Mouse (Mus musculus) olfactory bulb, adult 2 months (tissue): ENCODE results near the gene Irf4.

Source experiments
- CTCF ChIP-seq: fragments of 200-500 bp; IDR thresholded peaks from 2 replicates; pipeline ENCODE4 v1.5.1; 2012; ENCODE audit warnings: low read depth, mild to moderate bottlenecking, low read length, moderate library complexity; ENCODE audit not compliant: insufficient read depth
- POLR2A ChIP-seq: fragments of 200-500 bp; IDR thresholded peaks from 2 replicates; pipeline ENCODE4 v1.6.1; 2012; ENCODE audit warnings: mild to moderate bottlenecking, low read depth, low read length, moderate library complexity; ENCODE audit not compliant: insufficient read depth

- TF ChIP-seq POLR2A (no peak), CTCF (no peak)
Observed at GRCm38 (mm10) chr13:30758789-30759381, 9.9 kb downstream of the Irf4 start.
